Mouse (Mus musculus) heart, embryonic 10.5 days (tissue): Measurements from ENCODE around the gene Gm9837. TPM values are rescaled to one million over a fixed set of nuclear protein-coding genes. Genes with fewer than 3 reads are reported as not detected.

ENCODE experiments used
- DNase-seq: peaks from one replicate; pipeline ENCODE4 v3.0.0-alpha.2; 2017; ENCODE audit warnings: low spot score
- H3K27ac ChIP-seq: fragments of 300-500 bp; sonication (generic); 2 replicates; pipeline ENCODE4 v1.5.1; 2016; ENCODE audit warnings: mild to moderate bottlenecking
- H3K27me3 ChIP-seq: fragments of 300-500 bp; sonication (generic); 2 replicates; pipeline ENCODE4 v1.6.1; 2016; ENCODE audit warnings: mild to moderate bottlenecking; ENCODE audit not compliant: poor library complexity, insufficient read depth, severe bottlenecking
- H3K36me3 ChIP-seq: fragments of 300-500 bp; sonication (generic); 2 replicates; pipeline ENCODE4 v1.6.1; 2016; ENCODE audit warnings: mild to moderate bottlenecking, moderate library complexity
- H3K4me1 ChIP-seq: fragments of 300-500 bp; sonication (generic); 2 replicates; pipeline ENCODE4 v1.6.1; 2016; ENCODE audit warnings: mild to moderate bottlenecking
- H3K4me3 ChIP-seq: fragments of 300-500 bp; sonication (generic); 2 replicates; pipeline ENCODE4 v1.5.1; 2016; ENCODE audit warnings: mild to moderate bottlenecking, moderate library complexity
- H3K9me3 ChIP-seq: fragments of 300-500 bp; sonication (generic); 2 replicates; pipeline ENCODE4 v1.6.1; 2016; ENCODE audit warnings: mild to moderate bottlenecking, moderate library complexity
- WGBS: fragments of 180-500 bp; shearing (Covaris S2); methylation state at CpG from one replicate; pipeline ENCODE4 v1.1.7; 2016; 5-methylcytosine and 5-hydroxymethylcytosine counted together
- polyA plus RNA-seq: library from polyadenylated mRNA; unstranded; fragments of >200 nt; fragmentation: Nextera tagmentation; extraction: Ambion mirVana; gene quantifications from 2 replicates; pipeline ENCODE4 v1.2.1, GENCODE M21; 2016

Gene Gm9837
- polyA plus RNA-seq, 1 experiment from 2014 or later, result not detected

DNA sequence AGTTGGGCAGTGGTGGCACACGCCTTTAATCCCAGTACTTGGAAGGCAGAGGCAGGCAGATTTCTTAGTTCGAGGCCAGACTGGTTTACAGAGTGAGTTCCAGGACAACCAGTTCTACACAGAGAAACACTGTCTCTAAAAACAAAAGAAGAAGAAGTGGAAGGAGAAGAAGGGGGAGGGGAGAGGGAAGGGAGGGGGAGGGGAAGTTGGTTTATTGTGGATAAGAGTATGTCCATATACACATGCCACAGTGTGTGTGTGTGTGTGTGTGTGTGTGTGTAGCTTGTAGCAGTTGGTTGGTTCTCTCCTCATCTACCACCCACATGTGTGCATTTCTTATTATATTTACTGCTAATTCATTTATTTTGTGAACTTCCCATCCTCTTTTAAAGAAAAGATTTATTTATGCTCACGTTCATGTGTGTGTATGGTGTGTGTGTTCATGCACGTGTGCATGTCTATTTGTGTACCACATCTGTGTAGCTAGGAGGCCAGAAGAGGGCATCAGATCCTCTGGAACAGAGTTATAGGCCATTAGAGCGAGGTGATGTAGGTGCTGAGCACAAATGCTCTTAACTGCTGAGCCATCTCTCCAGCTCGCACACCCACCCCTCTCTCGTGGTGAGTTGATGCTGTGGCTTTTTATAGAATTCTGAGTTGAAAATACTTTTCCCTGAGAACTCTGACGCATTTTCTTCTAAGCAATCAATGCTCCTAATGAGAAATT lies 31.9 kb upstream of the Gm9837 start:
- 75% methylated on average over 8 of the region's 8 CpGs for WGBS

DNA sequence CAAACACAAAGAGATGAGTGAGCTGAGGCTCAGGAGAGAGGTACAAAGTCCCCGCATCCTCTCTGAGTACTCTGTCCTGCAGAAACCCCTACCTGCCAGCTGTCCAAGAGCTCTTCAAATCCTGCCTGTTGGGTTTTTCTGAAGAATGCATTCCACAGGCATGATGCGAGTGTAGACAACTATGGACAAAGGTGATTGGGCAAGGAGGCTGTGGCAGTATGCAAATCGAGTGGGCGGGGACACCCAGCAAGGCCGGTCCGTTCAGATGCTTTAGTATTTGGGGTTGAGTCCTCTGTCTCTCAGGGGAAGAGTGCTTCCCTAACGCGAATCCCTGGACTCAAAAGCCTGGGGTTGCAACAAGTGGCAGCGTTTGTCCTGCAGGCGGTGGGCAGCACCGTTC lies 30.3 kb upstream of the Gm9837 start:
- Histone ChIP-seq H3K27ac (no peak overlapping the region), H3K27me3 (peaks cover 16% of the 10 kb centered on the region; the same call in 1 of the 2 replicates), H3K9me3 (no peaks in the 10 kb centered on the region), H3K4me1 (peaks cover 11% of the 10 kb centered on the region; the same call in 1 of the 2 replicates), H3K36me3 (no peaks in the 10 kb centered on the region), H3K4me3 (peak overlapping the region; percentile 25; the same call in 1 of the 2 replicates)
- DNase-seq, result no peak
- 10% methylated on average over 11 of the region's 11 CpGs for WGBS

More for the DNA sequence above, 31.9 kb upstream of the Gm9837 start:
- Histone ChIP-seq H3K4me3 (no peak overlapping the region), H3K27me3 (peaks cover 13% of the 10 kb centered on the region; the same call in 1 of the 2 replicates), H3K36me3 (no peaks in the 10 kb centered on the region), H3K4me1 (peaks cover 11% of the 10 kb centered on the region; the same call in 1 of the 2 replicates), H3K27ac (no peak overlapping the region), H3K9me3 (no peaks in the 10 kb centered on the region)
- DNase-seq, result no peak

DNA sequence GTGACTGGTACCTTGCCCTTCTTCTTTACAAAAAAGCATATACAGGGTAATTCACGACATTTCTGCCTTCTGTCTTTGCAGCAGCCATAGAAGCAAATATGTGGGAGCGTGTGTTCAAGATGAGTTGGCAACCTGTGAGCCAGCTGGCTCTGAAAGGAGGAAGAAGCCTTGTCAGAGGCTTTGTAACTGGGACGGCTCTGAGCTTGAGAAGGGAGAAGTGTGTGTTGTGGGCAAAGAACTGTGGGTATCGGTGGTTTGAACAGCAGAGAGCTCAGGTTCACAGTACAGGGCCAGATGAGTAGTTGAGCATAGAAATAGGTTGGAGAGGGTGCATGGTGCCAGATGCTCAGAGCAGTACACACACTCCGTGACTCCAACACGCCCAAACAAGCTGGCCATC lies 26.7 kb upstream of the Gm9837 start:
- DNase-seq, result peak; percentile 71
- peaks cover 19% of the 10 kb centered on the region; the same call in 1 of the 2 replicates for H3K4me1 ChIP-seq
- H3K27ac ChIP-seq, result no peak overlapping the region
- H3K27me3 ChIP-seq, result peaks cover 16% of the 10 kb centered on the region; the same call in 1 of the 2 replicates
- no peak overlapping the region for H3K4me3 ChIP-seq
- no peaks in the 10 kb centered on the region for H3K9me3 ChIP-seq
- 80% methylated on average over 6 of the region's 6 CpGs for WGBS
- no peaks in the 10 kb centered on the region for H3K36me3 ChIP-seq

- Histone ChIP-seq H3K4me1 (peaks cover 16% of the 10 kb centered on the region; the same call in 1 of the 2 replicates), H3K9me3 (no peaks in the 10 kb centered on the region), H3K4me3 (no peak overlapping the region), H3K27ac (no peak overlapping the region), H3K27me3 (peaks cover 16% of the 10 kb centered on the region; the same call in 1 of the 2 replicates), H3K36me3 (no peaks in the 10 kb centered on the region)
- no peak for DNase-seq
- 63% methylated on average over 6 of the region's 6 CpGs for WGBS
These were observed 25.1 kb upstream of the Gm9837 start for GRCm38 (mm10) chr11:53495417-53495816.

- peaks cover 13% of the 10 kb centered on the region for H3K27me3 ChIP-seq
- WGBS, result 17% methylated on average over 3 of the region's 3 CpGs
- H3K36me3 ChIP-seq, result no peaks in the 10 kb centered on the region
- H3K4me3 ChIP-seq, result no peak overlapping the region
- DNase-seq, result no peak
- H3K27ac ChIP-seq, result 0 out of 2 replicates have a peak overlapping the region, but pooled peaks have one; percentile 18
- H3K4me1 ChIP-seq, result peaks cover 14% of the 10 kb centered on the region; the same call in 1 of the 2 replicates
- H3K9me3 ChIP-seq, result no peaks in the 10 kb centered on the region
These were observed 23.1 kb upstream of the Gm9837 start for GRCm38 (mm10) chr11:53493243-53493955.

- Histone ChIP-seq H3K27ac (peak overlapping the region; percentile 65; the same call in 1 of the 2 replicates), H3K27me3 (peaks cover 17% of the 10 kb centered on the region), H3K36me3 (no peaks in the 10 kb centered on the region), H3K9me3 (no peaks in the 10 kb centered on the region), H3K4me1 (peaks cover 22% of the 10 kb centered on the region), H3K4me3 (no peak overlapping the region)
- no peak for DNase-seq
- 24% methylated on average over 8 of the region's 8 CpGs for WGBS
These were observed 21.7 kb upstream of the Gm9837 start for GRCm38 (mm10) chr11:53491954-53492401.

DNA sequence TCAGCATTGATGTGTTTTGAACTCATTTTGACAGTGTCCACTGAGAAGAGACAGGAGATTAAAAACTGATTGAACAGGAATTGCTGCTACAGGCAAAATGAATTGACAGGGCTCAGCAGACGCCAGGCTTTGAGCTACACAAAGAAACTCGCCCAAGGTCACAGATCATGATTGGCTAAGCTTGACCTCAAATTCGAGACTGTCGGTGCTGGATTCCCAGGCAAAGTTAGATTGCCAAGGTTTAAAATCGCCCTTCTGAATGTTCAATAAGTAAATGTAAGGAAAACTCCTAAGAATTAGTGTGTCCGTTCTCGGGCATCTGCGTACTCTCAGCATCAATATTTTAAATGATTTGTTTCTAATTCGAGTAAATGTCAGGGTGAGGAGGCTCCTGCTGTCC lies 19.1 kb upstream of the Gm9837 start:
- Histone ChIP-seq H3K27me3 (peaks cover 31% of the 10 kb centered on the region), H3K4me3 (no peak overlapping the region), H3K4me1 (peaks cover 30% of the 10 kb centered on the region), H3K27ac (no peak overlapping the region), H3K36me3 (no peaks in the 10 kb centered on the region), H3K9me3 (no peaks in the 10 kb centered on the region)
- no peak for DNase-seq
- WGBS, result 83% methylated on average over 9 of the region's 9 CpGs

- peaks cover 30% of the 10 kb centered on the region for H3K4me1 ChIP-seq
- H3K27ac ChIP-seq, result no peak overlapping the region
- no peaks in the 10 kb centered on the region for H3K36me3 ChIP-seq
- H3K4me3 ChIP-seq, result no peak overlapping the region
- DNase-seq, result no peak
- WGBS, result 96% methylated on average over 5 of the region's 5 CpGs
- no peaks in the 10 kb centered on the region for H3K9me3 ChIP-seq
- H3K27me3 ChIP-seq, result peaks cover 31% of the 10 kb centered on the region
These were observed 18.7 kb upstream of the Gm9837 start for GRCm38 (mm10) chr11:53489007-53489406.

DNA sequence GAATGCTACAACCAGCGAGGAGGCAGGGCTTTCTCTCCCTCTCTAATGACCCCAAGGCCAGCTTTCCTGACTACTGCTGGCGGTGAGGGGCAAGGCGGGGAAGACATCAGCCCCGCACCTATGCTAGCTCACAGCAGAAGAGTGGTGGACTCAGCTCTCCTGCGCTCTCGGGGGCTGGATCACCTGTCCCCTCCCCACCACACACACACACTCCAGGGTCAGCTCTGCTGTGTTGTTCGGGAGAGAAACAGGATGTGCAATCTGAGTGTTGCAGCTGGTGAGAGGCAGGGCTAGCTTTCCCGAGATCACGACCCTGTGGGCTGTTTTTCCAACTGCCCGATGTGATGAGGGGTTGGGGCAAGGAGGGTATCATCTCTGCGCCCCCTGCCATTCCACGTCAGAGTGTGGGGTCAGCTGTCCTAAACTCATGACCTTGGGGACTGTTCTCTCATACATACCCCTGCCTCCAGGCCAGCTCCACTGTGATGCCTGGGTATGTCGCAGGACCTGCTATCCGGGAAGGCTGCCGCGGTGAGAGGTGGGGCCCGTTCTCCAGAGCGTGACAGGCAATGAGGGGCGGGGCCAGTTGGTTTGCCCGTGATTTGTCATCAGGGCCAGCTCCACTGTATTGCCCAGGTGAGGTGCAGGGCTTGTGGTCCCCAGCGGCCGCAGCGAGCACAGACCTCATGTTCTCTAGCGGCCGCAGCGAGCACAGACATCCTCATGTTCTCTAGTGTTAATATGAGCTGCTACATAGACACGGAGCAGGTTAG lies 16.7 kb upstream of the Gm9837 start:
- no peak for DNase-seq
- Histone ChIP-seq H3K36me3 (no peaks in the 10 kb centered on the region), H3K27me3 (peaks cover 35% of the 10 kb centered on the region), H3K4me1 (peaks cover 27% of the 10 kb centered on the region), H3K4me3 (peak overlapping the region; percentile 53), H3K9me3 (no peaks in the 10 kb centered on the region), H3K27ac (peak overlapping the region; percentile 30; the same call in 1 of the 2 replicates)
- WGBS, result 6% methylated on average over 27 of the region's 27 CpGs

DNA sequence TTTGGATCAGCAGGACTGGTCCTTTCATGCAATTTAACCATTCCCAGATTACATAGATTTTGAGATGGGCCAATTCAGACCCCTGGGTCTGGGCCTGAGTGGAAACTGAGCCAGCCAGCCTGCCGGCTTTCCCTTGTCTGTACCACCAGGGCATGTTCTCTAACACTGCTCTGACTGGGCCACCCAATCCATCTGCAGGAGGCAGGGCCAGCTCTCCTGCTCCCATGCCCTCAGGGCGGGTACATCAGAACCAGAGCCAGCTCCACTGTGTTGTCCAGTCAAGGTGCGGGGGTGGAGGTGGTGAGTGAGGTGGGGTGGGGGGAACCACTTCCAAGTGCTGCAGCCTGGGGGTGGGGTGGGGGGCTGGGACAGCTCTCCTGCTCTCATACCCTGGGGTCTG lies 16.1 kb upstream of the Gm9837 start:
- 63% methylated on average over 3 of the region's 3 CpGs for WGBS
- Histone ChIP-seq H3K36me3 (no peaks in the 10 kb centered on the region), H3K27ac (no peak overlapping the region), H3K4me1 (peaks cover 20% of the 10 kb centered on the region), H3K27me3 (peaks cover 38% of the 10 kb centered on the region), H3K4me3 (peak overlapping the region; percentile 53; the same call in 1 of the 2 replicates), H3K9me3 (no peaks in the 10 kb centered on the region)
- no peak for DNase-seq

DNA sequence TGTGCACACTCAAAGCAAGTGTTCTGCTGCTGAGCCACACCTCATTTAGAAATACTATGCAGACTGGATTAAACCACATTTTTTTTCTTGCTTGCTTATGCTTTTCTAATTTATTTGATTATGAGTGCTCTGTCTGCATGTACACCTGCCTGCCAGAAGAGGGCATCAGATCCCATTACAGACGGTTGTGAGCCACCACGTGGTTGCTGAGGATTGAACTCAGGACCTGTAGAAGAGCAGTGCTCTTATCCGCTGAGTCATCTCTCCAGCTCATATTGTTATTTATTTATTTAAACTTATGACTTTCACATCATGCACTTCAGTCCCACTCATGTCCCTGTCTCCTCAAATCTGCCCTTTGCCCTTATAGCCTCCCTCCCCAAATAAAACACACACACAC lies 15.4 kb upstream of the Gm9837 start:
- 50% methylated on average over 3 of the region's 3 CpGs for WGBS
- H3K27me3 ChIP-seq, result peaks cover 45% of the 10 kb centered on the region

GRCm38 (mm10) chr11:53483159-53483891 lies 13.0 kb upstream of the Gm9837 start:
- no peak for DNase-seq
- H3K27ac ChIP-seq, result no peak overlapping the region
- H3K9me3 ChIP-seq, result no peaks in the 10 kb centered on the region; the same call in 1 of the 2 replicates
- no peak overlapping the region for H3K4me3 ChIP-seq
- peaks cover 65% of the 10 kb centered on the region for H3K27me3 ChIP-seq
- WGBS, result 59% methylated on average over 9 of the region's 9 CpGs
- H3K4me1 ChIP-seq, result peaks cover 38% of the 10 kb centered on the region
- H3K36me3 ChIP-seq, result no peaks in the 10 kb centered on the region

More for the DNA sequence above, 15.4 kb upstream of the Gm9837 start:
- Histone ChIP-seq H3K9me3 (no peaks in the 10 kb centered on the region), H3K4me1 (peaks cover 20% of the 10 kb centered on the region), H3K27ac (no peak overlapping the region), H3K36me3 (no peaks in the 10 kb centered on the region), H3K4me3 (no peak overlapping the region)
- no peak for DNase-seq
